Mouse (Mus musculus): ENCODE data around the gene Ndufs1. TPM values are rescaled to one million over a fixed set of nuclear protein-coding genes. Genes with fewer than 3 reads are reported as not detected.

The Ndufs1 gene
- polyA plus RNA-seq, 1 experiment: not detected

- H3K4me3 ChIP-seq (ENCODE audit: insufficient read depth, low read depth, low read length): no peak overlapping the region
- H3K27ac ChIP-seq (ENCODE audit: insufficient read depth, low read depth, low read length): no peak overlapping the region
- 86% methylated on average over 3 of the region's 3 CpGs for WGBS
- H3K4me1 ChIP-seq (ENCODE audit: control insufficient read depth, insufficient read depth, low read length): peaks cover 7% of the 10 kb centered on the region
- no peak for TF ChIP-seq POLR2A (IDR thresholded peaks at IDR 0.05; ENCODE audit: insufficient read depth, low read depth, low read length)
- no peak for TF ChIP-seq CTCF (IDR thresholded peaks at IDR 0.05; ENCODE audit: insufficient read depth, low read depth, low read length)
Measured at GRCm38 (mm10) chr1:63207607-63208006, 31.0 kb upstream of the Ndufs1 start.

DNA sequence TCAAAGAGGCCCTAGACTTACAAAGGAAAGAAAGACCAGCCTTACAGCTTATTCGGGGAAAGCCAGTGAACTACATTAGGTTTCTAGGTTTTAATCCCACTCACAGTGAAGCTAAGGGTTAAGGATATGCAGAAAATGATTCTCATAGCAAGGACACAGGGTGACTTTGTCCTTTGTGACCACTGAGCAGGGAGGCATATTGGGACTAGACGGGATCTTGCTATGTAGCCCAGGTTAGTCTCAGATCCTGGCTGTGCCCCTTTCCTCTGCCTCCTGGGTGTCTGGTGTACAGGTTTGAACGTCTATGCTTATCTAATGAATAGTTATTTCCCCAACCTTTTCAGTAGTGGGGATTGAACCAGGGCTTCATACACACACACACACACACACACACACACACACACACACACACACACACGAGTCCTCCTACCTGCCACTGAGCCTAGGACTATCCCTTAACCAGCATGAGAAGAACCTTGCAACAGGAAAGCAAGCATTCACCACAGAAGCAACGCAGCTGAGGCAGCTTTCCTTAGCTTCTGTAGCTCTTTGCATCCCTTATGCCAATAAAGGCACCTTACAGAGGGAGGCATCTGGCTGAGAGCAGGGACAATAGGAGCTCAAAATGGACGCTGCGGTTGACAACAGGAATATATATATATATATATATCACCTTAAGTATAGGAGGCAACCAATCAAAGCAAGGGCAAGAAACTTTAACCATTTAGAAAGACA is 28.2 kb upstream of the Ndufs1 start:
- peaks cover 7% of the 10 kb centered on the region for H3K4me1 ChIP-seq (ENCODE audit: control insufficient read depth, insufficient read depth, low read length)
- no peak for TF ChIP-seq POLR2A (IDR thresholded peaks at IDR 0.05; ENCODE audit: insufficient read depth, low read depth, low read length)
- TF ChIP-seq CTCF (IDR thresholded peaks at IDR 0.05; ENCODE audit: insufficient read depth, low read depth, low read length): no peak
- WGBS: 47% methylated on average over 7 of the region's 7 CpGs
- H3K27ac ChIP-seq (ENCODE audit: insufficient read depth, low read depth, low read length): no peak overlapping the region
- no peak overlapping the region for H3K4me3 ChIP-seq (ENCODE audit: insufficient read depth, low read depth, low read length)

DNA sequence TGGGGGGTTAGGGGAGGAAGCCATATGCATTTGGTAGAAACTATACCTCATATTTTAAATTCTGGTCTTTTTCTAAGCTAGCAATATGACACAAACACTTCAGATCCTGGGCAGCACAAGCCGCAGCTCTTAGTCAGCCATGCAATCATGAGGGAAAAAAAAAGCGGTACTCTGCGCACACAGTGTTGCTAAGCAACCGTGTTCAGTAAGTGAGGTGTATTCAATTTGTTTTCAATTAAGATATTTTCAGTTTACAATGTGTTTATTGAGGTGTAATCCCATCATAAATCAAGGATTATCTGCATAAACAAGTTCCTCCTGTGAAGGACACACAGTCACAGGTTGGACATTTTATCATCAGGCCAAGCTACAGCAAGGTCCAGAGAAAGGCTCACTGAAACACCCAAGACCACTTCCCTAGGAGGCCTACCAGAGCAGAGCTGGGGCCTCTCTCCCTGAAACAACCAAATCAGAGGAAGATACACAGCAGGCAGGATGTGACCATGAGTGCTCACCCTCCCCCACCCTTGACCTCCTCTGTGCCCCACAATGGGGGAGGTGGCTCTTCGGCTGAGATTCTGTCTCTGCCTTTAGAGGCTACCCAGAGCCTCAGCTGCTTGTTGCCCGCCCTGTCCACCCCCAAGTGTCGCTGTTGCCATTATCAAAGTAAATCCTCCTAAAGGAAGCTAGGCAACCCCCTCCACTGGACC is 27.5 kb upstream of the Ndufs1 start:
- Histone ChIP-seq H3K27ac (ENCODE audit: insufficient read depth, low read depth, low read length) (no peak overlapping the region), H3K4me3 (ENCODE audit: insufficient read depth, low read depth, low read length) (no peak overlapping the region), H3K4me1 (ENCODE audit: control insufficient read depth, insufficient read depth, low read length) (peaks cover 7% of the 10 kb centered on the region)
- WGBS: 23% methylated on average over 7 of the region's 7 CpGs
- TF ChIP-seq CTCF (IDR thresholded peaks at IDR 0.05; ENCODE audit: insufficient read depth, low read depth, low read length): no peak
- TF ChIP-seq POLR2A (IDR thresholded peaks at IDR 0.05; ENCODE audit: insufficient read depth, low read depth, low read length): no peak

DNA sequence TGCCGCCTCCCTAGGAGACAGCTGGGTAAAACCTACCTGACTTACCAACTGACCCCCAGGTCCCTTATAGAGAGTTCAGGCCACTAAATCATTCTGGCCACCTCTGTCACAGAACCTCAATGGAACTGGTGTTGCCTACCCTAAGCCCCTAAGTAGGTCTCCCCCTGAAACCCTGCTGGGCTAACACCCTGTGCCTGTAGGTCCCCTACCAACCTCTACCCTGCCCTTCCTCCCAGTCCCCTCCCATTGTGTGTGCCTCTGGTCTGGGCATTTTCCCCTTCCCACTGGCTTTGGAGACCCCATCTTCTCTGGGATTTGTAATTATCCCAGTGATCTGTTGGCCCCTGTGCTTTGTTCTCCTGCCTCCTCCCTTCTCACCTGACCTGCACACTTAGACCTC is 26.8 kb upstream of the Ndufs1 start:
- Histone ChIP-seq H3K4me3 (ENCODE audit: insufficient read depth, low read depth, low read length) (no peak overlapping the region), H3K4me1 (ENCODE audit: control insufficient read depth, insufficient read depth, low read length) (peaks cover 7% of the 10 kb centered on the region), H3K27ac (ENCODE audit: insufficient read depth, low read depth, low read length) (no peak overlapping the region)
- TF ChIP-seq POLR2A (IDR thresholded peaks at IDR 0.05; ENCODE audit: insufficient read depth, low read depth, low read length) (no peak), CTCF (IDR thresholded peaks at IDR 0.05; ENCODE audit: insufficient read depth, low read depth, low read length) (no peak)
- WGBS: 89% methylated on average over 1 of the region's 1 CpGs

DNA sequence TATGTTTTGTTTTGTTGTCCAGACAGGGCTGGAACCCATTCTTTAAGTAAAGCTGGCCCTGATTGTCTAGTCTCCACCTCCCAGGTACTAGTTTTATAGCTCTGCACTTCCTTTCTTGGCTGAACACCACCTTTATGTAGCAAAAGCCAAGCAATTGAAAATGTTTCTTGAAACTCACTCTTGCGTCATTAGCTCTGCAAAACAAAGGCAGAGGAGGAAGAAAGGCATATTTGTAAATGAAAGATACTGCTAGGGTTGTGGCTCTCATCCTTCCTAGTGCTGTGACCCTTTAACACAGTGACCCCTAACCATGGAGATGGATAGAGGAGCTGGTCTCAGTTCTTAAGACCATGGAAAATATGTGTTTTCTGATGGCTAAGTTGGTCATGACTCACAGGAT is 25.0 kb upstream of the Ndufs1 start:
- H3K27ac ChIP-seq (ENCODE audit: insufficient read depth, low read depth, low read length): no peak overlapping the region
- 92% methylated on average over 1 of the region's 1 CpGs for WGBS
- H3K4me3 ChIP-seq (ENCODE audit: insufficient read depth, low read depth, low read length): no peak overlapping the region
- peaks cover 7% of the 10 kb centered on the region for H3K4me1 ChIP-seq (ENCODE audit: control insufficient read depth, insufficient read depth, low read length)
- TF ChIP-seq CTCF (IDR thresholded peaks at IDR 0.05; ENCODE audit: insufficient read depth, low read depth, low read length) (no peak), POLR2A (IDR thresholded peaks at IDR 0.05; ENCODE audit: insufficient read depth, low read depth, low read length) (no peak)

DNA sequence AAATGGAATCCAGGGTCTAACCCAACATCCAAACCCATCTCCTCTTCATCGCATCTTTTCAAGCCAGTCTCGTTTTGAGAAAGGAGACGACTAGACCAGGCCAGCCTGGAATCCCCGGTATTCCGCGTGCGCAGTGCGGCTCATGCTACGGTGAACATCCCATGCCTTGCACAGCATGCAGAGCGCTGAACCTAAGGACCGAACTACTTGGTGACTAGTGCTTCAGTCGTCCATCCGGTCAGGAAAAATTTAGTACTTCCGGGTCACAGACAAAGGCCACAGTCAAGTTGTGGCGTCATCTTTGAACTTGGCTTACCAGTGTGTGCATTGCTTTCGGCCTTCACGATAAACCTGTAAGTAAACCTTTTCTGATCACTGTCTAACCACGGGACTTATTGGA is 23.7 kb upstream of the Ndufs1 start:
- Histone ChIP-seq H3K27ac (ENCODE audit: insufficient read depth, low read depth, low read length) (no peak overlapping the region), H3K4me1 (ENCODE audit: control insufficient read depth, insufficient read depth, low read length) (peaks cover 7% of the 10 kb centered on the region), H3K4me3 (ENCODE audit: insufficient read depth, low read depth, low read length) (no peak overlapping the region)
- TF ChIP-seq POLR2A (IDR thresholded peaks at IDR 0.05; ENCODE audit: insufficient read depth, low read depth, low read length) (no peak), CTCF (IDR thresholded peaks at IDR 0.05; ENCODE audit: insufficient read depth, low read depth, low read length) (no peak)
- 98% methylated on average over 18 of the region's 18 CpGs for WGBS

- H3K4me1 ChIP-seq (ENCODE audit: control insufficient read depth, insufficient read depth, low read length): peaks cover 6% of the 10 kb centered on the region
- WGBS: 90% methylated on average over 6 of the region's 6 CpGs
Measured at GRCm38 (mm10) chr1:63199387-63199786, 22.8 kb upstream of the Ndufs1 start.

GRCm38 (mm10) chr1:63195848-63196512 is 19.3 kb upstream of the Ndufs1 start:
- Histone ChIP-seq H3K27ac (ENCODE audit: insufficient read depth, low read depth, low read length) (no peak overlapping the region), H3K4me1 (ENCODE audit: control insufficient read depth, insufficient read depth, low read length) (no peaks in the 10 kb centered on the region), H3K4me3 (ENCODE audit: insufficient read depth, low read depth, low read length) (no peak overlapping the region)
- TF ChIP-seq CTCF (IDR thresholded peaks at IDR 0.05; ENCODE audit: insufficient read depth, low read depth, low read length) (no peak), POLR2A (IDR thresholded peaks at IDR 0.05; ENCODE audit: insufficient read depth, low read depth, low read length) (no peak)
- 53% methylated on average over 5 of the region's 5 CpGs for WGBS

More at GRCm38 (mm10) chr1:63199387-63199786, 22.8 kb upstream of the Ndufs1 start:
- TF ChIP-seq CTCF (IDR thresholded peaks at IDR 0.05; ENCODE audit: insufficient read depth, low read depth, low read length): no peak
- TF ChIP-seq POLR2A (IDR thresholded peaks at IDR 0.05; ENCODE audit: insufficient read depth, low read depth, low read length): no peak
- Histone ChIP-seq H3K4me3 (ENCODE audit: insufficient read depth, low read depth, low read length) (no peak overlapping the region), H3K27ac (ENCODE audit: insufficient read depth, low read depth, low read length) (no peak overlapping the region)
